Mouse (Mus musculus) MEL (cell line): ENCODE results near the gene Pi4k2a. TPM values are rescaled to one million over a fixed set of nuclear protein-coding genes. Genes with fewer than 3 reads are reported as not detected.

Experiments
- DNase-seq: peaks from one replicate; pipeline ENCODE4 v3.0.0; 2011; ENCODE audit warnings: low read depth, low spot score
- H3K27ac ChIP-seq: 2 replicates; pipeline ENCODE4 v1.5.1; 2012; ENCODE audit warnings: low read depth, mild to moderate bottlenecking, control low read depth, low read length, moderate library complexity; ENCODE audit not compliant: control insufficient read depth
- H3K27me3 ChIP-seq, 2 experiments: fragments of 150-350 bp in 1 of 2; sonication (generic) in 1 of 2; 2 replicates each; pipeline ENCODE4 v1.6.1; 2012; ENCODE audit warnings: low read length in 2 of 2, mild to moderate bottlenecking in 2 of 2, improper control_type of control experiment in 1 of 2, moderate library complexity in 1 of 2; ENCODE audit not compliant: insufficient read depth in 2 of 2, control insufficient read depth in 1 of 2
- H3K36me3 ChIP-seq, 2 experiments: 2 replicates each; pipeline ENCODE4 v1.6.1; 2012 to 2014; ENCODE audit warnings: low read length in 2 of 2, improper control_type of control experiment in 1 of 2, inconsistent platforms in 1 of 2, mild to moderate bottlenecking in 1 of 2; ENCODE audit not compliant: insufficient read depth in 2 of 2, control insufficient read depth in 1 of 2
- H3K4me1 ChIP-seq, 2 experiments: fragments of 150-350 bp in 1 of 2; sonication (generic) in 1 of 2; 2 replicates each; pipeline ENCODE4 v1.6.1; 2012; ENCODE audit warnings: low read length in 2 of 2, improper control_type of control experiment in 1 of 2, mild to moderate bottlenecking in 1 of 2; ENCODE audit not compliant: insufficient read depth in 2 of 2, control insufficient read depth in 1 of 2
- H3K4me3 ChIP-seq, 2 experiments: fragments of 150-350 bp in 1 of 2; sonication (generic) in 1 of 2; 2 replicates each; pipeline ENCODE4 v1.5.1; 2012; ENCODE audit warnings: low read depth in 2 of 2, low read length in 2 of 2, mild to moderate bottlenecking in 2 of 2, moderate library complexity in 2 of 2, control low read depth in 1 of 2, improper control_type of control experiment in 1 of 2; ENCODE audit not compliant: control insufficient read depth in 1 of 2, insufficient read depth in 1 of 2
- H3K79me2 ChIP-seq: 2 replicates; pipeline ENCODE4 v1.6.1; 2012; ENCODE audit warnings: mild to moderate bottlenecking, low read length, moderate library complexity; ENCODE audit not compliant: control insufficient read depth, poor library complexity, insufficient read depth
- H3K9ac ChIP-seq: 2 replicates; pipeline ENCODE4 v1.6.1; 2012; ENCODE audit warnings: low read depth, mild to moderate bottlenecking, control low read depth, low read length, moderate library complexity; ENCODE audit not compliant: control insufficient read depth, poor library complexity, severe bottlenecking
- H3K9me3 ChIP-seq: fragments of 150-350 bp; sonication (generic); replicated peaks from 2 replicates; pipeline ENCODE4 v1.6.1; 2012; ENCODE audit warnings: mild to moderate bottlenecking, low read length, improper control_type of control experiment, moderate library complexity; ENCODE audit not compliant: insufficient read depth
- BHLHE40 ChIP-seq: IDR thresholded peaks from 2 replicates; pipeline ENCODE4 v1.6.1; 2012; ENCODE audit warnings: low read depth, mild to moderate bottlenecking, inconsistent platforms, low read length, improper control_type of control experiment, borderline replicate concordance
- CHD1 ChIP-seq: IDR thresholded peaks from 2 replicates; pipeline ENCODE4 v1.6.1; 2012; ENCODE audit warnings: low read depth, mild to moderate bottlenecking, inconsistent platforms, low read length, improper control_type of control experiment
- CHD2 ChIP-seq: IDR thresholded peaks from 2 replicates; pipeline ENCODE4 v1.6.1; 2011; ENCODE audit warnings: low read length, improper control_type of control experiment
- ELF1 ChIP-seq: IDR thresholded peaks from 2 replicates; pipeline ENCODE4 v1.6.1; 2014; ENCODE audit warnings: low read depth, mild to moderate bottlenecking, inconsistent platforms, low read length, improper control_type of control experiment, moderate library complexity
- EP300 ChIP-seq, 2 experiments: IDR thresholded peaks; 2 replicates each; pipeline ENCODE4 v1.6.1; 2011; ENCODE audit warnings: improper control_type of control experiment in 2 of 2, low read length in 2 of 2, low read depth in 1 of 2, mild to moderate bottlenecking in 1 of 2
- ETS1 ChIP-seq: IDR thresholded peaks from 2 replicates; pipeline ENCODE4 v1.6.1; 2012; ENCODE audit warnings: low read depth, mild to moderate bottlenecking, inconsistent platforms, low read length, improper control_type of control experiment, moderate library complexity
- GATA1 ChIP-seq: IDR thresholded peaks from 2 replicates; pipeline ENCODE4 v1.6.1; 2011; ENCODE audit warnings: low read depth, low read length, improper control_type of control experiment
- HCFC1 ChIP-seq: IDR thresholded peaks from 2 replicates; pipeline ENCODE4 v1.6.1; 2012; ENCODE audit warnings: low read depth, mild to moderate bottlenecking, inconsistent platforms, low read length, improper control_type of control experiment, moderate library complexity
- JUND ChIP-seq: IDR thresholded peaks from 2 replicates; pipeline ENCODE4 v1.6.1; 2011; ENCODE audit warnings: low read depth, mild to moderate bottlenecking, improper control_type of control experiment, low read length
- MAX ChIP-seq: IDR thresholded peaks from 2 replicates; pipeline ENCODE4 v1.6.1; 2011; ENCODE audit warnings: low read length, improper control_type of control experiment
- MAZ ChIP-seq: IDR thresholded peaks from 2 replicates; pipeline ENCODE4 v1.6.1; 2012; ENCODE audit warnings: low read depth, mild to moderate bottlenecking, inconsistent platforms, low read length, improper control_type of control experiment
- MEF2A ChIP-seq: IDR thresholded peaks from 2 replicates; pipeline ENCODE4 v1.6.1; 2014; ENCODE audit warnings: low read depth, mild to moderate bottlenecking, inconsistent platforms, low read length, improper control_type of control experiment; ENCODE audit not compliant: poor library complexity, insufficient replicate concordance, severe bottlenecking; ENCODE audit errors: extremely low read depth
- MYB ChIP-seq: IDR thresholded peaks from 2 replicates; pipeline ENCODE4 v1.6.1; 2011; ENCODE audit warnings: mild to moderate bottlenecking, low read depth, low read length, improper control_type of control experiment
- MYC ChIP-seq: IDR thresholded peaks from 2 replicates; pipeline ENCODE4 v1.6.1; 2011; ENCODE audit warnings: low read depth, mild to moderate bottlenecking, low read length, improper control_type of control experiment, moderate library complexity
- NELFE ChIP-seq: IDR thresholded peaks from 2 replicates; pipeline ENCODE4 v1.6.1; 2011; ENCODE audit warnings: low read depth, low read length, improper control_type of control experiment
- NRF1 ChIP-seq: IDR thresholded peaks from 2 replicates; pipeline ENCODE4 v1.6.1; 2014; ENCODE audit warnings: low read depth, mild to moderate bottlenecking, inconsistent platforms, low read length, improper control_type of control experiment, moderate library complexity; ENCODE audit not compliant: poor library complexity, insufficient read depth, severe bottlenecking
- POLR2A ChIP-seq, 2 experiments: IDR thresholded peaks; 2 replicates each; pipeline ENCODE4 v1.6.1; 2011 to 2012; ENCODE audit warnings: low read length in 2 of 2, mild to moderate bottlenecking in 2 of 2, control low read depth in 1 of 2, improper control_type of control experiment in 1 of 2, low read depth in 1 of 2, moderate library complexity in 1 of 2; ENCODE audit not compliant: control insufficient read depth in 1 of 2, insufficient read depth in 1 of 2, poor library complexity in 1 of 2
- POLR2AphosphoS2 ChIP-seq: IDR thresholded peaks from 2 replicates; pipeline ENCODE4 v1.6.1; 2011; ENCODE audit warnings: low read length, improper control_type of control experiment
- RAD21 ChIP-seq: IDR thresholded peaks from 2 replicates; pipeline ENCODE4 v1.6.1; 2011; ENCODE audit warnings: mild to moderate bottlenecking, low read depth, low read length, improper control_type of control experiment
- RCOR1 ChIP-seq: IDR thresholded peaks from 2 replicates; pipeline ENCODE4 v1.6.1; 2012; ENCODE audit warnings: low read depth, mild to moderate bottlenecking, inconsistent platforms, low read length, improper control_type of control experiment
- SIN3A ChIP-seq: IDR thresholded peaks from 2 replicates; pipeline ENCODE4 v1.6.1; 2012; ENCODE audit warnings: low read length, improper control_type of control experiment, inconsistent platforms
- SMC3 ChIP-seq: IDR thresholded peaks from 2 replicates; pipeline ENCODE4 v1.6.1; 2011; ENCODE audit warnings: low read depth, low read length, improper control_type of control experiment
- TAL1 ChIP-seq: IDR thresholded peaks from 2 replicates; pipeline ENCODE4 v1.6.1; 2012; ENCODE audit warnings: mild to moderate bottlenecking, inconsistent platforms, low read length, moderate library complexity, mixed read lengths
- TBP ChIP-seq: IDR thresholded peaks from 2 replicates; pipeline ENCODE4 v1.8.0; 2011; ENCODE audit warnings: low read depth, low read length, improper control_type of control experiment
- TCF12 ChIP-seq: IDR thresholded peaks from 2 replicates; pipeline ENCODE4 v1.6.1; 2014; ENCODE audit warnings: low read depth, mild to moderate bottlenecking, inconsistent platforms, low read length, improper control_type of control experiment, moderate library complexity
- USF1 ChIP-seq: IDR thresholded peaks from 2 replicates; pipeline ENCODE4 v1.6.1; 2014; ENCODE audit warnings: low read depth, mild to moderate bottlenecking, inconsistent platforms, low read length, improper control_type of control experiment, moderate library complexity
- ZMIZ1 ChIP-seq: IDR thresholded peaks from 2 replicates; pipeline ENCODE4 v1.6.1; 2012; ENCODE audit warnings: low read depth, mild to moderate bottlenecking, inconsistent platforms, low read length, improper control_type of control experiment, moderate library complexity
- polyA plus RNA-seq, 2 experiments: library from polyadenylated mRNA; stranded (reverse) in 1 of 2; unstranded in 1 of 2; fragments of >175 nt in 1 of 2; fragments of >200 nt in 1 of 2; gene quantifications; 2 replicates each; pipeline versions ENCODE4 v1.2.1 to v1.2.4; 2012; ENCODE audit warnings: low replicate concordance in 2 of 2, low read depth in 1 of 2; ENCODE audit not compliant: insufficient read length in 2 of 2, insufficient read depth in 1 of 2, missing spikeins in 1 of 2
- total RNA-seq: library from RNA; depleted of rRNA; stranded (reverse); fragments of 300-350 nt; gene quantifications from 2 replicates; pipeline ENCODE4 v1.2.3, GENCODE M21; 2012

The Pi4k2a gene
- total and polyA plus RNA-seq, 3 experiments, result 10.2 to 30.3 TPM; not detected in 1

DNA sequence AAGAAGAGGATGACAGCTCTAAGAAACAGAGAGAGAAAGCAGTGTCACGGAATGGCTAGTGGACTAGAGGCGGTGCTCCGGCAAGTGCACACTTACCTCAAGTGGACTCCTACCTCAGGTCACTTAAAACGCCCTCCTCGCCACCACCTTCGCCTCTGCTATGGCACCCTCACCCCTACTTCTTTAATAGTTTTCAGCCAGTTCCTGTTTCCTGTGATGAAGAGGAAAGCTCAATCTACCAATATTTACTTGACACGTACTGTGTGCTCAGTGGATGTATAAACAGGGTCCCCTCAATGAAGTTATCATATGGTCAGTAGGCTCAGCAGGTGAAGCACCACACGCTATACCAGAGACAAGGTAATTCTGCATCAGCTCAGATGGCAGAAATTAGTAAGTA is 11.7 kb upstream of the Pi4k2a start:
- Histone ChIP-seq H3K9ac (peak overlapping the region; percentile 68), H3K36me3 (peaks cover 0 to 5% of the 10 kb centered on the region in 2 experiments; a peak in 2 of 4 replicates), H3K4me3 (peak overlapping the region; percentile 66), H3K27me3 (peaks cover 2 to 6% of the 10 kb centered on the region in 2 experiments; a peak in 3 of 4 replicates), H3K27ac (peak overlapping the region; percentile 39), H3K79me2 (no peaks in the 10 kb centered on the region), H3K4me1 (peaks cover 4 to 15% of the 10 kb centered on the region in 2 experiments; a peak in 3 of 4 replicates), H3K9me3 (no peaks in the 10 kb centered on the region)
- peak; percentile 74 for DNase-seq
- TF ChIP-seq POLR2AphosphoS2, result no peak
- no peak; the same call in 1 of the 2 replicates for TF ChIP-seq TCF12
- TF ChIP-seq NELFE, result peak; percentile 59
- TF ChIP-seq RCOR1, result no peak
- TF ChIP-seq ETS1, result no peak
- TF ChIP-seq MEF2A, result no peak
- no peak for TF ChIP-seq RAD21
- peak; percentile 52; the same call in 1 of the 2 replicates for TF ChIP-seq ELF1
- TF ChIP-seq POLR2A (IDR thresholded peaks at IDR 0.05; ENCODE audit: control insufficient read depth in 1 of 2, insufficient read depth in 1 of 2, low read depth in 1 of 2, low read length in 2 of 2, poor library complexity in 1 of 2), result peak; percentile 26 to 60; a peak in 1 of 4 replicates
- TF ChIP-seq MYB, result no peak
- TF ChIP-seq MYC, result no peak
- no peak for TF ChIP-seq JUND
- no peak for TF ChIP-seq CHD2
- no peak for TF ChIP-seq NRF1
- TF ChIP-seq MAZ, result no peak
- TF ChIP-seq BHLHE40, result no peak
- peak; percentile 32; the same call in 1 of the 2 replicates for TF ChIP-seq ZMIZ1
- no peak for TF ChIP-seq SMC3
- TF ChIP-seq TBP, result peak; percentile 69; the same call in 1 of the 2 replicates
- TF ChIP-seq SIN3A, result peak; percentile 73
- no peak for TF ChIP-seq CHD1

DNA sequence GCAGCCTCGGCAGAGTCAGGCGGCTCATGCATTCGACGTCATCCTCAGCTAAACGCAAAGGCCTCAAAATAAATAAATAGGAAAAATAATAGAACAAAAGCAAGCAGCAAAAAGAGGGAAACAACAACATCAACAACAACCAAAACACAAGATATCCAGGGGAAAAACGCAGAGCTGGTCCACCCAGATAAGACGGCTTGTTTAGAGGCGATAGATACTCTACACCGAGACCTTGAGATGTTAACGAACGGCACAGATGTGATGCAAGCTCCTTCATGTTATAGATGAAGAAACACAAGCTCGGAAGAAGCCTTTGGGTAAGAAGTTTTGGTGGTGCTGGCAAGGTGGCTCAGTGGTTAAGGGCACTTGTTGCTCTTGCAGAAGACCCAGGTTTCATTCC is 11.3 kb upstream of the Pi4k2a start:
- Histone ChIP-seq H3K9me3 (no peaks in the 10 kb centered on the region), H3K27me3 (peaks cover 2 to 6% of the 10 kb centered on the region in 2 experiments; a peak in 3 of 4 replicates), H3K4me3 (peak overlapping the region; percentile 66), H3K27ac (peak overlapping the region; percentile 39), H3K9ac (peak overlapping the region; percentile 68), H3K79me2 (no peaks in the 10 kb centered on the region), H3K4me1 (peaks cover 4 to 15% of the 10 kb centered on the region in 2 experiments; a peak in 3 of 4 replicates), H3K36me3 (peaks cover 0 to 5% of the 10 kb centered on the region in 2 experiments; a peak in 2 of 4 replicates)
- TF ChIP-seq TAL1 (no peak), CHD1 (no peak), TCF12 (peak; percentile 48; the same call in 1 of the 2 replicates), RCOR1 (no peak), SIN3A (peak; percentile 37; the same call in 1 of the 2 replicates), USF1 (no peak), MAX (no peak), HCFC1 (no peak; the same call in none of the 2 replicates), GATA1 (peak; percentile 40; the same call in 1 of the 2 replicates), EP300 (IDR thresholded peaks at IDR 0.05; ENCODE audit: low read depth in 1 of 2, low read length in 2 of 2) (peak in 1 of 2 experiments; percentile 36; a peak in 2 of 4 replicates)
- peak; percentile 60 for DNase-seq
